Mouse (Mus musculus): ENCODE results near the gene Slc8a1.

DNA sequence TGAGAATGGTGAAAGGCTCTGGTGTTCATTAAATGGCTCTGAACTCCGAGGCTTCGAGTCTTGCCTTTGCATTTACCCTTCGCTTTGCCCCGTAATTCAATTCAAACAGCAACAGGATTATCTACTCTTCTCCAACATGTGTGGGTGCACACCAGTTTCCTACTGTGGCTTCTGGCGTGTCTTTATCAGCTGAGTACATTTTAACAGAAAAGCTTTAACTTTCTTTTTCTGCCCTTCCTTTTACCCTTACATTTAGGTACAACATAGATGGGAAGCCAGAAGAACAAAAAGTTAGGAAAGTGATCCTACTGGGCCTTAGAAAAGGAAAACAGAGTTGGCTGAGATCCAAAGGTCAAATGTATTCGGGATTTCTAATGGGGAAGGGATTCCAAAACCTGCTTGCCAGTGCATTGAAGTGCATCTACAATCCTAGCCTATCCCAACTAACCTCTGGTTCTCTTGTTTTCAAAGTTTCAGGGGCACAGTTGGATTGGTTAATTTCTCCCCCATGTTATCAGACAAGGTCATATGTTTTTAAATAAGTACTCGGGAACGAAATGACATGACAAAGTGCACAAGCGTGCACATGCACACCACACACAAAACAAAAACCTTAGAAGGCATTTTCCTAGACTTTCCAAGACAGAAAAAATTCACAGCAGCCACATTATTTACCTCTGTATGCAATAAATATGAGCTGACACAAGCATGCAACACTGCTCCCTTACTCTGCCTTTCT lies 172.4 kb downstream of the Slc8a1 start:
- TF ChIP-seq CTCF (IDR thresholded peaks at IDR 0.05; ENCODE audit: borderline replicate concordance, extremely low read depth, insufficient read depth, insufficient read length) (no peak), POLR2A (IDR thresholded peaks at IDR 0.05; ENCODE audit: borderline replicate concordance, extremely low read depth, insufficient read depth, insufficient read length, poor library complexity, severe bottlenecking) (no peak)

Measured in brain, embryonic 14.5 days (tissue).